Mouse (Mus musculus) spleen, adult 2 months (tissue): Measurements from ENCODE around the gene Slc25a42. TPM values are rescaled to one million over a fixed set of nuclear protein-coding genes. Genes with fewer than 3 reads are reported as not detected.

Experiments used
- DNase-seq, 2 experiments: peaks; one replicate each; pipeline versions ENCODE4 v3.0.0 to v3.0.0-alpha.2; 2012 to 2021; ENCODE audit warnings: low spot score in 2 of 2, low read depth in 1 of 2
- H3K27ac ChIP-seq: fragments of 200-500 bp; 2 replicates; pipeline ENCODE4 v1.5.1; 2012; ENCODE audit warnings: low read length, inconsistent platforms; ENCODE audit not compliant: insufficient read depth
- H3K27me3 ChIP-seq: fragments of 200-500 bp; 2 replicates; pipeline ENCODE4 v1.6.1; 2012; ENCODE audit warnings: mild to moderate bottlenecking, moderate library complexity, low read length, inconsistent platforms; ENCODE audit not compliant: control insufficient read depth, insufficient read depth
- H3K36me3 ChIP-seq: fragments of 200-500 bp; 2 replicates; pipeline ENCODE4 v1.6.1; 2012; ENCODE audit warnings: mild to moderate bottlenecking, low read length, inconsistent platforms; ENCODE audit not compliant: control insufficient read depth, insufficient read depth
- H3K4me1 ChIP-seq: fragments of 200-500 bp; 2 replicates; pipeline ENCODE4 v1.6.1; 2011; ENCODE audit warnings: inconsistent platforms; ENCODE audit not compliant: control insufficient read depth, insufficient read depth, insufficient read length
- H3K4me3 ChIP-seq: fragments of 200-500 bp; 2 replicates; pipeline ENCODE4 v1.5.1; 2011; ENCODE audit warnings: mild to moderate bottlenecking, inconsistent platforms; ENCODE audit not compliant: insufficient read depth, insufficient read length; ENCODE audit errors: extremely low read depth
- CTCF ChIP-seq: fragments of 200-500 bp; IDR thresholded peaks from 2 replicates; pipeline ENCODE4 v1.5.1; 2011; ENCODE audit warnings: mild to moderate bottlenecking, inconsistent platforms; ENCODE audit not compliant: insufficient read depth, insufficient read length, insufficient replicate concordance; ENCODE audit errors: extremely low read depth
- POLR2A ChIP-seq: fragments of 200-500 bp; IDR thresholded peaks from 2 replicates; pipeline ENCODE4 v1.6.1; 2011; ENCODE audit warnings: low read depth, low read length, inconsistent platforms
- WGBS: fragments of 180-500 bp; shearing (Covaris S2); methylation state at CpG from one replicate; pipeline ENCODE4 v1.1.7; 2018; 5-methylcytosine and 5-hydroxymethylcytosine counted together
- polyA plus RNA-seq: library from polyadenylated mRNA; depleted of rRNA; stranded (reverse); fragments of >200 nt; gene quantifications from 2 replicates; pipeline ENCODE4 v1.2.3, GENCODE M21; 2012; rRNA removed

Slc25a42 gene
- polyA plus RNA-seq = 16.4 and 18.6 TPM in 2 replicates

DNA sequence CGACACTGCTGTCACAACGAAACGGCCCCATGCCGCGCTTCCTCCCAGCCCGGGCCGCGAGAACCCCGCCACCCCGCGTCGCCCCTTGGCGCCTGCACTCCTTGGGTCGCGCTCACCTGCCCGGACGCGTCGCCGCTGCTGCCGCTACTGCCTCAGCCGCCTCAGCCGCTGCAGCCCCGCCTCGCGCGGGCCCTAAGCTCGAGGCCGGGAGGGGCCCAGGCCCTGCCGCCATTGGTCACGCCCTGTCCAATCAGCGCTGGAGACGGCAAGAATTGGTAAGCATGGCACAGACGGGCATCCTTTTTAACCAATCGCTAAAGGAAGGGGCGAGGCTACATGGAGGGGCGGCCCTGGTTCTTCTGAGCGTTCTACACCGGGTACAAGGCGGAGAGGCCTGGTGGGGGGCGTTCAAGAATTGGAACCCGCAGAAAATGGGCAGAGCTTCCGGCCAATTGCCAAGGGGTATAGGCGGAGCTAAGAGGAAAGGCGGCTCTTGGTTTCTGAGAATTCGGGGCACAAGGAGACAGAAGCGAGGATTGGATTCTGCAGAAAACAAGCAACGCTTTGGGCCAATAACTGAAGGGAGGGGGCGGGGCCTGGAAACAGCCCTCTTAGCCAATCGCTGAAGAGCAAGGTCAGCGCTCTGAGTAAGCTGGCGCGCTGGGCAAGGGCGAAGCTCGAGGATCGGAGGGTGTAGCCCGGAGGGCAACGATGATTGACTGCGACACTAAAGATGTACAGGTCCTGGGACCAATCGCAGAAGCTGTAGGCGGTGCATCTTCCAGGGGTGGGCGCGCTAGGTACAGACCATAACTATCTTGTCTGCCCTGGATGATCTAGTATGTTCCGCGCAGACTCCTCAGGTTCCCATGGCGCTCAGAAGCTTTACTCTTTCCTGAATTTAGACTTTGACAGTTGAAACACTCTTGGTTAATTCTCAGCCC, at the start of gene Slc25a42:
Slc25a42 (minus strand) TSS at position 194 of the 944 bp plus-strand sequence.
- Histone ChIP-seq H3K36me3 (no peaks in the 10 kb centered on the region), H3K27ac (peak within 1 kb of the TSS; percentile 63), H3K4me1 (no peaks in the 10 kb centered on the region), H3K27me3 (no peaks in the 10 kb centered on the region), H3K4me3 (peak within 1 kb of the TSS; percentile 69)
- TF ChIP-seq POLR2A (peak; percentile 71), CTCF (no peak)
- DNase-seq = peak; percentile 94 to 99
- under 1% methylated on average over 66 of the region's 66 CpGs for WGBS

DNA sequence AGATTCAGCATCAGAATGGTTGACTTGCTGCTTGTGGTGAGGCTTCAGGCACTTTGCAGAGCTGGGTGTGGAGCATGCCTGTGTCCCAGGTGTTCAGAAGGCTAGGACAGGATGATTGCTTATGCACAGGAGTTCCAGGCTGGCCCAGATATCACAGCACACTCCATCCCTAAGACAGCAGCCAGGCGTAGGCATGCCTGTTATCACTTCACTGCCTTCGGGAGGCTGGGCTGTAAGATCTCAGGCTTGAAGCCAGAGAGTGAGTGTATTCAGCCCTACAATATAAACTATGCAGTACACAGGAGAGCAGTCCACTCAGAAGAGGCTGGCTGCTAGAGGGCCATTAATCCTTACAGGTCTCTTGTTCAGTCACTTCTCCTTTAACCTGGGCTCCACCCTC, 46.9 kb upstream of the Slc25a42 start:
- Histone ChIP-seq H3K4me1 (no peaks in the 10 kb centered on the region), H3K27me3 (no peaks in the 10 kb centered on the region), H3K4me3 (no peak overlapping the region), H3K36me3 (peaks cover 47% of the 10 kb centered on the region), H3K27ac (0 out of 2 replicates have a peak overlapping the region, but pooled peaks have one; percentile 1)
- 92% methylated on average over 2 of the region's 2 CpGs for WGBS
- no peak for TF ChIP-seq POLR2A
- no peak for TF ChIP-seq CTCF
- DNase-seq = no peak

DNA sequence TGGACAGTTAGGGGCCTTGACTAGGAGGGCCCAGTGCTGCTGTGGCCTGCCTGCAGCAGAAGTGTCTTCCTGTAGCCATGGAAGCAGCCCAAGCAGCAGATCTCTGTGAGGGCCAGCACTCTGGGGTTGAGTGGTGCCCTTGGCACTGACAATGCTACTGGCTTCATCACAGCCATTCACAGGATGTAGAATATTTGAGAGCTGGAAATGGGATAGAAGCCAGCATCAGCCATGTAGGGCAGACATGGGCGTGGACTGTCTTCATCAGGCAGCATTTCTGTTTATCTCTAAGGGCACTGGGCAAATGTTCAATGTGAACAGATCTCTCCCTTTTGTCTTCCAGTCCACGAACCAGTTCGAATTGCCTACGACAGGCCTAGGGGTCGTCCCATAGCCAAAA, 46.5 kb upstream of the Slc25a42 start:
- TF ChIP-seq POLR2A (no peak), CTCF (no peak)
- no peak for DNase-seq
- Histone ChIP-seq H3K36me3 (peaks cover 46% of the 10 kb centered on the region), H3K27ac (peak overlapping the region; percentile 19; the same call in 1 of the 2 replicates), H3K4me1 (no peaks in the 10 kb centered on the region), H3K27me3 (no peaks in the 10 kb centered on the region), H3K4me3 (no peak overlapping the region)
- 81% methylated on average over 5 of the region's 5 CpGs for WGBS

DNA sequence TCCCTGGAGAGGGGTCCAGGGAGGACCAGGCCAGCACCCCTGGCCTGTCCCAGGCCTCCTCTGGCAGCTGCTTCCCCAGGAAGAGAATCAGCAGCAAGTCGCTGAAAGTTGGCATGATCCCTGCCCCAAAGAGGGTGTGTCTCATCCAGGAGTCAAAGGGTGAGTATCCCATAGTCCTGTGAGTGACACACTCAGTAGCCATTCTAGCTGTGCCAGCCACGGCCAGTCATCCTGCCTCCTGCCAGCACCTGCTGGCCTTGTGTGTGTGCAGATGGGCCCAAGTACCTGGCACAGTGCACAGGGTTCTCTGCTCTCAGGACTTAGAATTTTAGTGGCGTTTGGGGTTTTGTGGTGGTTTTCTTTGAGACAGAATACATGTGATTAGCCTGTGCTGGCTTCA, 45.4 kb upstream of the Slc25a42 start:
- Histone ChIP-seq H3K4me3 (no peak overlapping the region), H3K27me3 (no peaks in the 10 kb centered on the region), H3K4me1 (no peaks in the 10 kb centered on the region), H3K27ac (no peak overlapping the region), H3K36me3 (peaks cover 50% of the 10 kb centered on the region)
- no peak for DNase-seq
- TF ChIP-seq CTCF = no peak
- no peak for TF ChIP-seq POLR2A
- WGBS = 79% methylated on average over 3 of the region's 3 CpGs

DNA sequence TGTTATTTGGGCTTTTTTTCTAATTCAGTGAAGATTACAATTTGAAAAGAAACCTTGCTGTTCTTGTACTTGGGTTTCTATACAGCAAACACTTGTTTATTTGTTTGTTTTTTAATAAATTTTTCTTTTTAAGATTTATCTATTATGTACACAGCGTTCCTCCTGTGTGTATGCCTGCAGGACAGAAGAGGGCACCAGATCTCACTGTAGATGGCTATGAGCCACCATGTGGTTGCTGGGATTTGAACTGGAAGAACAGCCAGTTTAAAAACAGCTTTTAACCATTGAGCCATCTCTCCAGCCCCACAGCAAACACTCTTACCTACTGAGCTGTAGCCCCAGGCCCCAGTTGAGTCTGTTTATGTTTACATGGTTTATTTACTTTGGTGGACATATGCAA, 42.5 kb upstream of the Slc25a42 start:
- TF ChIP-seq POLR2A = no peak
- TF ChIP-seq CTCF = no peak
- peaks cover 51% of the 10 kb centered on the region for H3K36me3 ChIP-seq

DNA sequence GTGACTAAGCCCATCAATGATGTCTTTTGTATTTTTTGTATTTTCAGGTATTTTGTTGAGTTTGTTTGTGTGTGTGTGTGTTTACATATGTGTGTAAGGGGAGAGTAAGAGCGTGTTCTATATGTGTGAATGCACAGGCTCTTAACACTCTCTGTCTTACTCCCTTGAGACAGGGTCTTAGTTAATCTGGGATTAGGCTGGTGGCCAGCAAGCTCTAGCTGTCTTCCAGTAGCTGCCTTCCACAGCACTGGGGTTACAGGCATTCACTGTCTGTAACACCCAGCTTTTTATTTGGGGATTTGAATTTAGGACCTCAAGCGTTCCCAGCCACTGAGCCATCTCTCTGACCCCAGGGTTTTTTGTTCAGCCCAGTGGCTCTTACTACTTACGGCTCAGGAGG, 35.7 kb upstream of the Slc25a42 start:
- no peak for DNase-seq
- Histone ChIP-seq H3K27ac (no peak overlapping the region), H3K4me3 (no peak overlapping the region), H3K27me3 (no peaks in the 10 kb centered on the region), H3K4me1 (no peaks in the 10 kb centered on the region), H3K36me3 (peaks cover 40% of the 10 kb centered on the region)
- 92% methylated on average over 3 of the region's 3 CpGs for WGBS
- TF ChIP-seq POLR2A = no peak
- no peak for TF ChIP-seq CTCF

More for the DNA sequence above, 42.5 kb upstream of the Slc25a42 start:
- no peak overlapping the region for H3K4me3 ChIP-seq
- no peaks in the 10 kb centered on the region for H3K27me3 ChIP-seq
- WGBS = 80% methylated on average over 1 of the region's 1 CpGs
- no peaks in the 10 kb centered on the region for H3K4me1 ChIP-seq
- no peak for DNase-seq
- no peak overlapping the region for H3K27ac ChIP-seq

DNA sequence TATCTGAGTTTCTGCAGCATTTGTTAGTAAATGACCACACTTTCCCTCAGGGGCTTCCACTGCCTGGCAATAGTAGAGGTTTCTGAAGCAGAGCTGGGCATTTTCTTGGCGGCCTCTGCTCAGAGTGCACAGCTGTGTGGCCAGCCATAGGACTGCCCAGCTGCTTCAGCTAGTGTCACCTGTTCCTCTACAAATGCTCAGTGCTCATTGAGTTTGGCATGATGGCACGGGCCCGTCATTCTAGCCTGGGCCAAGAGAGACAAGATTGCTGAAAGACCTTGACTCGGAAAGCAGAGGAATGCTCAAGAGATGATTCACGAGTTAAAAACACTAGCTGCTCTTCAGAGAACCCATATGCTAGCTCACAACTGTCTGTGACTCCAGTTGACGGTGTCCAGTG, 34.5 kb upstream of the Slc25a42 start:
- Histone ChIP-seq H3K4me1 (no peaks in the 10 kb centered on the region), H3K36me3 (peaks cover 33% of the 10 kb centered on the region)
- TF ChIP-seq POLR2A = no peak
- no peak for TF ChIP-seq CTCF

More for the DNA sequence above, 34.5 kb upstream of the Slc25a42 start:
- Histone ChIP-seq H3K27me3 (no peaks in the 10 kb centered on the region), H3K27ac (no peak overlapping the region), H3K4me3 (no peak overlapping the region)
- DNase-seq = no peak
- WGBS = 94% methylated on average over 6 of the region's 6 CpGs
